Mouse (Mus musculus): ENCODE results near the gene Pcsk4.

- TF ChIP-seq CTCF (IDR thresholded peaks at IDR 0.05; ENCODE audit: control insufficient read depth, insufficient read depth, insufficient read length) = no peak
- no peak for TF ChIP-seq MAX (IDR thresholded peaks at IDR 0.05)
- no peak for TF ChIP-seq USF1 (IDR thresholded peaks at IDR 0.05; ENCODE audit: low read depth)
- TF ChIP-seq MYOD1 (IDR thresholded peaks at IDR 0.05; ENCODE audit: control insufficient read depth, insufficient read length, low read depth) = no peak
- no peak for TF ChIP-seq FOSL1 (IDR thresholded peaks at IDR 0.05; ENCODE audit: insufficient read depth, low read length, poor library complexity, severe bottlenecking)
- TF ChIP-seq CEBPB (IDR thresholded peaks at IDR 0.05; ENCODE audit: low read depth) = no peak
- TF ChIP-seq MYOG (IDR thresholded peaks at IDR 0.05; ENCODE audit: control insufficient read depth, extremely low read depth, insufficient read length) = no peak
Measured at GRCm38 (mm10) chr10:80304458-80304857, 24.8 kb downstream of the Pcsk4 start.
